Mouse (Mus musculus) liver, embryonic 14.5 days (tissue): ENCODE measurements around the gene Clec12a. TPM values are rescaled to one million over a fixed set of nuclear protein-coding genes. Genes with fewer than 3 reads are reported as not detected.

Experiments used
- ATAC-seq: fragments of 200-750 bp; cut with Nextera tagmentation; 2 replicates; pipeline ENCODE4 v1.8.0; 2017; ENCODE audit warnings: moderate number of reproducible peaks, mild to moderate bottlenecking, moderate library complexity; ENCODE audit not compliant: insufficient read depth
- DNase-seq, 3 experiments: peaks; one replicate each; pipeline ENCODE4 v3.0.0-alpha.2; 2012 to 2013; ENCODE audit warnings: low read depth in 3 of 3, low spot score in 3 of 3
- H3K27ac ChIP-seq: fragments of 300-500 bp; sonication (generic); 2 replicates; pipeline ENCODE4 v1.5.1; 2014; ENCODE audit warnings: moderate library complexity, mild to moderate bottlenecking, control low read depth, inconsistent platforms
- H3K27me3 ChIP-seq: fragments of 300-500 bp; sonication (generic); 2 replicates; pipeline ENCODE4 v1.6.1; 2014; ENCODE audit warnings: mild to moderate bottlenecking, low read length, moderate library complexity; ENCODE audit not compliant: control insufficient read depth, insufficient read depth
- H3K36me3 ChIP-seq: fragments of 300-500 bp; sonication (generic); replicated peaks from 2 replicates; pipeline ENCODE4 v1.6.1; 2014; ENCODE audit warnings: low read depth; ENCODE audit not compliant: control insufficient read depth, insufficient read depth
- H3K4me1 ChIP-seq, 2 experiments: fragments of 200-500 bp in 1 of 2; fragments of 300-500 bp in 1 of 2; sonication (generic) in 1 of 2; replicated peaks; 2 replicates each; pipeline ENCODE4 v1.6.1; 2012 to 2014; ENCODE audit warnings: antibody characterized with exemption in 1 of 2, inconsistent platforms in 1 of 2, low read length in 1 of 2; ENCODE audit not compliant: control insufficient read depth in 2 of 2, insufficient read depth in 2 of 2
- H3K4me2 ChIP-seq: fragments of 300-500 bp; sonication (generic); 2 replicates; pipeline ENCODE4 v1.6.1; 2014; ENCODE audit warnings: low read depth, mild to moderate bottlenecking, control low read depth, moderate library complexity
- H3K4me3 ChIP-seq, 2 experiments: fragments of 200-500 bp in 1 of 2; fragments of 300-500 bp in 1 of 2; sonication (generic) in 1 of 2; 2 replicates each; pipeline ENCODE4 v1.5.1; 2012 to 2014; ENCODE audit warnings: low read depth in 2 of 2, low read length in 2 of 2, mild to moderate bottlenecking in 2 of 2, control low read depth in 1 of 2, inconsistent platforms in 1 of 2, moderate library complexity in 1 of 2; ENCODE audit not compliant: insufficient read depth in 1 of 2
- H3K9ac ChIP-seq: fragments of 300-500 bp; sonication (generic); replicated peaks from 2 replicates; pipeline ENCODE4 v1.6.1; 2014; ENCODE audit warnings: mild to moderate bottlenecking, control low read depth, moderate library complexity
- H3K9me3 ChIP-seq: fragments of 300-500 bp; sonication (generic); 2 replicates; pipeline ENCODE4 v1.6.1; 2016; ENCODE audit warnings: low read length, mixed read lengths; ENCODE audit not compliant: control insufficient read depth
- CTCF ChIP-seq: IDR thresholded peaks from 2 replicates; pipeline ENCODE4 v1.5.1; 2016; ENCODE audit warnings: antibody characterized with exemption, low read depth, control low read depth
- EP300 ChIP-seq: IDR thresholded peaks from 2 replicates; pipeline ENCODE4 v1.6.1; 2016; ENCODE audit warnings: antibody characterized with exemption, low read depth
- WGBS: fragments of 180-500 bp; shearing (Covaris S2); extraction: QIAGEN DNeasy Blood & Tissue Kit; methylation state at CpG from one replicate; pipeline ENCODE4 v1.1.7; 2014; ENCODE audit not compliant: insufficient replicate concordance; 5-methylcytosine and 5-hydroxymethylcytosine counted together
- polyA plus RNA-seq, 2 experiments: library from polyadenylated mRNA; depleted of rRNA in 1 of 2; stranded (reverse) in 1 of 2; unstranded in 1 of 2; fragments of >200 nt; fragmentation: Nextera tagmentation in 1 of 2; extraction: Ambion mirVana in 1 of 2; gene quantifications; 2 replicates each; pipeline versions ENCODE4 v1.2.1 to v1.2.3; 2012 to 2014

The Clec12a gene
- polyA plus RNA-seq, 2 experiments: 5.5 to 10.4 TPM

GRCm38 (mm10) chr6:129369374-129370132 lies 27.1 kb downstream of the Clec12a start:
- WGBS: 49% methylated on average over 7 of the region's 7 CpGs
- no peak overlapping the region for H3K4me3 ChIP-seq
- H3K27ac ChIP-seq: no peak overlapping the region
- no peaks in the 10 kb centered on the region for H3K36me3 ChIP-seq
- no peak overlapping the region for H3K9ac ChIP-seq
- no peak for TF ChIP-seq EP300
- no peak for TF ChIP-seq CTCF
- no peaks in the 10 kb centered on the region for H3K9me3 ChIP-seq
- no peaks in the 10 kb centered on the region for H3K4me1 ChIP-seq
- ATAC-seq: no peak
- H3K4me2 ChIP-seq: no peak overlapping the region
- H3K27me3 ChIP-seq: no peaks in the 10 kb centered on the region
- DNase-seq: no peak

- DNase-seq: no peak
- Histone ChIP-seq H3K4me2 (no peak overlapping the region), H3K4me1 (no peaks in the 10 kb centered on the region), H3K27ac (no peak overlapping the region), H3K27me3 (no peaks in the 10 kb centered on the region), H3K9me3 (no peaks in the 10 kb centered on the region), H3K4me3 (no peak overlapping the region), H3K9ac (no peak overlapping the region), H3K36me3 (no peaks in the 10 kb centered on the region)
- 18% methylated on average over 2 of the region's 2 CpGs for WGBS
- ATAC-seq: no peak
- TF ChIP-seq EP300: no peak
- no peak for TF ChIP-seq CTCF
Observed at GRCm38 (mm10) chr6:129374937-129375471, 32.5 kb downstream of the Clec12a start.

- no peak overlapping the region for H3K4me3 ChIP-seq
- no peaks in the 10 kb centered on the region for H3K4me1 ChIP-seq
- H3K4me2 ChIP-seq: no peak overlapping the region
- ATAC-seq: no peak
- H3K9ac ChIP-seq: no peak overlapping the region
- no peaks in the 10 kb centered on the region for H3K9me3 ChIP-seq
- WGBS: 64% methylated on average over 4 of the region's 4 CpGs
- H3K36me3 ChIP-seq: no peaks in the 10 kb centered on the region
- DNase-seq: no peak
- no peaks in the 10 kb centered on the region for H3K27me3 ChIP-seq
- TF ChIP-seq CTCF: no peak
- TF ChIP-seq EP300: no peak
- no peak overlapping the region for H3K27ac ChIP-seq
Observed at GRCm38 (mm10) chr6:129380454-129380853, 38.0 kb downstream of the Clec12a start.

- Histone ChIP-seq H3K36me3 (no peaks in the 10 kb centered on the region), H3K9me3 (no peaks in the 10 kb centered on the region), H3K9ac (no peak overlapping the region), H3K27me3 (no peaks in the 10 kb centered on the region), H3K27ac (no peak overlapping the region), H3K4me1 (no peaks in the 10 kb centered on the region), H3K4me3 (no peak overlapping the region), H3K4me2 (no peak overlapping the region)
- 29% methylated on average over 1 of the region's 1 CpGs for WGBS
- ATAC-seq (no peak), DNase-seq (peak in 1 of 3 experiments; percentile 5)
- TF ChIP-seq EP300 (no peak), CTCF (no peak)
Observed at GRCm38 (mm10) chr6:129381736-129382135, 39.2 kb downstream of the Clec12a start.

- no peak for TF ChIP-seq EP300
- TF ChIP-seq CTCF: no peak
- no peak for ATAC-seq
- H3K9ac ChIP-seq: no peak overlapping the region
- no peak for DNase-seq
- H3K27ac ChIP-seq: no peak overlapping the region
- H3K4me1 ChIP-seq: no peaks in the 10 kb centered on the region
- no peak overlapping the region for H3K4me2 ChIP-seq
- H3K9me3 ChIP-seq: no peaks in the 10 kb centered on the region
- H3K36me3 ChIP-seq: no peaks in the 10 kb centered on the region
- H3K4me3 ChIP-seq: no peak overlapping the region
- WGBS: 65% methylated on average over 3 of the region's 3 CpGs
- H3K27me3 ChIP-seq: no peaks in the 10 kb centered on the region
Observed at GRCm38 (mm10) chr6:129383466-129383865, 41.0 kb downstream of the Clec12a start.
